ENCODE assay signal across 10 mouse cellular contexts in the genomic region with DNA sequence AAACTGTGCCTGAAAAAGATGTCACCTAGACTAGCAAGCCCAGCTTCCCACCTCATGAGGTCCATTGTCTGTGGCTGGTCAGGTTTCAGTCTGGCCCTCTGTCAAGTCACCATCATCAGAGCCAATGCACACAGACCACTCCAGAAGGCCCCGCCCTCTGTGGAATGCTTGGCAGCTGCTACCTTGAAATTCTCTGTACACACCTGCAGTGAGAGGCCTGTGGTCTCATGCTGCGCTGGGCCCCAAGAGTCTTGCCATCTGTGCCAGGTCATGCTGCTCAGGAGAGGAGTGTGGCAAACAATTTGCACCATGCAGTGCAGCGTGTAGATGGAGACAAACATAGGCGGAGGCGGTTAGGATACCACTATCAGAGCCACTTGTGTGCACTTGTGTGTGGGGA.
DNase-seq lines count a peak whose midpoint lies in the region; ATAC-seq lines count a peak whose summit lies in the region.
"Had no signal": no experiment of that assay in that cellular context is flagged by ENCODE, and none has a peak within 500 bp of the region (broad histone marks: within the 10 kb centered on the region; RNA-seq: fewer than 3 reads in every experiment).

No protein-coding gene starts in this region.

- DNase-seq in thymus, postnatal 14 days: peak; percentile 42
- DNase-seq in thymus, adult 18-20 months: no peak
- no peak for DNase-seq in yolk sac, embryonic 10.5 days (ENCODE audit: low spot score)
- DNase-seq in gastrocnemius, postnatal 4 days (ENCODE audit: low spot score in 2 of 2): no peak
- DNase-seq: kidney, postnatal 10 days had no signal

- no peak overlapping the region for H3K27ac ChIP-seq in hindbrain, embryonic 16.5 days (ENCODE audit: low read depth, low read length)
- no peak overlapping the region for H3K27ac ChIP-seq in hindbrain, embryonic 12.5 days
- H3K27ac ChIP-seq in lung, embryonic 15.5 days: peak overlapping the region; percentile 62
- H3K27ac ChIP-seq: heart, embryonic 13.5 days had no signal

- ATAC-seq in hindbrain, embryonic 16.5 days: peak; percentile 50
- no peak for ATAC-seq in hindbrain, embryonic 12.5 days (ENCODE audit: low FRiP score)
- ATAC-seq in lung, embryonic 15.5 days (ENCODE audit: borderline replicate concordance, extremely low read depth, low FRiP score, low TSS enrichment): peak; percentile 84
- no peak for ATAC-seq in megakaryocyte-erythroid progenitor cell, adult 5-6 weeks (replicated peaks; ENCODE audit: low FRiP score, low TSS enrichment, poor library complexity, severe bottlenecking)

- no peaks in the 10 kb centered on the region for H3K9me3 ChIP-seq in hindbrain, embryonic 16.5 days (ENCODE audit: control insufficient read depth, low read length)
- no peaks in the 10 kb centered on the region for H3K9me3 ChIP-seq in hindbrain, embryonic 12.5 days (replicated peaks)
- no peaks in the 10 kb centered on the region for H3K9me3 ChIP-seq in lung, embryonic 15.5 days
- H3K9me3 ChIP-seq: heart, embryonic 13.5 days had no signal

- H3K9ac ChIP-seq in hindbrain, embryonic 16.5 days (ENCODE audit: low read depth, low read length): no peak overlapping the region
- no peak overlapping the region for H3K9ac ChIP-seq in hindbrain, embryonic 12.5 days
- H3K9ac ChIP-seq in lung, embryonic 15.5 days: no peak overlapping the region
- H3K9ac ChIP-seq: heart, embryonic 13.5 days had no signal

- H3K4me1 ChIP-seq in hindbrain, embryonic 16.5 days (ENCODE audit: control insufficient read depth, insufficient read depth, low read depth, low read length): no peaks in the 10 kb centered on the region
- H3K4me1 ChIP-seq in hindbrain, embryonic 12.5 days: no peaks in the 10 kb centered on the region
- H3K4me1 ChIP-seq in lung, embryonic 15.5 days: peaks cover 29% of the 10 kb centered on the region

- no peak overlapping the region for H3K4me2 ChIP-seq in hindbrain, embryonic 16.5 days (ENCODE audit: low read length)
- H3K4me2 ChIP-seq in hindbrain, embryonic 12.5 days (replicated peaks): no peak overlapping the region
- no peak overlapping the region for H3K4me2 ChIP-seq in lung, embryonic 15.5 days
- H3K4me2 ChIP-seq: heart, embryonic 13.5 days had no signal

- H3K36me3 ChIP-seq in hindbrain, embryonic 16.5 days (ENCODE audit: control insufficient read depth, insufficient read depth, low read length): no peaks in the 10 kb centered on the region
- H3K36me3 ChIP-seq in hindbrain, embryonic 12.5 days: no peaks in the 10 kb centered on the region
- H3K36me3 ChIP-seq in lung, embryonic 15.5 days: no peaks in the 10 kb centered on the region
- H3K36me3 ChIP-seq: heart, embryonic 13.5 days had no signal

- H3K27me3 ChIP-seq in hindbrain, embryonic 16.5 days (replicated peaks; ENCODE audit: control insufficient read depth, insufficient read depth, low read length): no peaks in the 10 kb centered on the region; the same call in 1 of the 2 replicates
- H3K27me3 ChIP-seq in hindbrain, embryonic 12.5 days: no peaks in the 10 kb centered on the region
- H3K27me3 ChIP-seq in lung, embryonic 15.5 days: no peaks in the 10 kb centered on the region
- H3K27me3 ChIP-seq: heart, embryonic 13.5 days had no signal

- 82% methylated on average over 5 of the region's 5 CpGs for WGBS in hindbrain, embryonic 16.5 days
- WGBS in hindbrain, embryonic 12.5 days: 86% methylated on average over 5 of the region's 5 CpGs
- WGBS in lung, embryonic 15.5 days: 70% methylated on average over 5 of the region's 5 CpGs

- no peak overlapping the region for H3K4me3 ChIP-seq in hindbrain, embryonic 16.5 days (ENCODE audit: low read length)
- no peak overlapping the region for H3K4me3 ChIP-seq in hindbrain, embryonic 12.5 days
- H3K4me3 ChIP-seq in lung, embryonic 15.5 days: no peak overlapping the region
- H3K4me3 ChIP-seq: heart, embryonic 13.5 days had no signal

Comparison
In these comparisons a context has a peak if more than half of its experiments do, and no peak if none do; other contexts are left out.
1. ATAC-seq: peak in hindbrain, embryonic 16.5 days (single experiment) and lung, embryonic 15.5 days (single experiment); none in hindbrain, embryonic 12.5 days (single experiment) and megakaryocyte-erythroid progenitor cell, adult 5-6 weeks (single experiment).